Mouse (Mus musculus) MEL (cell line): ENCODE results near the gene Pla1a. TPM values are rescaled to one million over a fixed set of nuclear protein-coding genes. Genes with fewer than 3 reads are reported as not detected.

Experiments
- CHD1 ChIP-seq: IDR thresholded peaks from 2 replicates; pipeline ENCODE4 v1.6.1; 2012; ENCODE audit warnings: low read depth, mild to moderate bottlenecking, inconsistent platforms, low read length, improper control_type of control experiment
- KAT2A ChIP-seq: conservative IDR thresholded peaks from 2 replicates; pipeline ENCODE4 v1.6.1; 2012; ENCODE audit warnings: low read depth, low read length, improper control_type of control experiment, inconsistent platforms
- MAZ ChIP-seq: IDR thresholded peaks from 2 replicates; pipeline ENCODE4 v1.6.1; 2012; ENCODE audit warnings: low read depth, mild to moderate bottlenecking, inconsistent platforms, low read length, improper control_type of control experiment
- MEF2A ChIP-seq: IDR thresholded peaks from 2 replicates; pipeline ENCODE4 v1.6.1; 2014; ENCODE audit warnings: low read depth, mild to moderate bottlenecking, inconsistent platforms, low read length, improper control_type of control experiment; ENCODE audit not compliant: poor library complexity, insufficient replicate concordance, severe bottlenecking; ENCODE audit errors: extremely low read depth
- MYB ChIP-seq: IDR thresholded peaks from 2 replicates; pipeline ENCODE4 v1.6.1; 2011; ENCODE audit warnings: mild to moderate bottlenecking, low read depth, low read length, improper control_type of control experiment
- NELFE ChIP-seq: IDR thresholded peaks from 2 replicates; pipeline ENCODE4 v1.6.1; 2011; ENCODE audit warnings: low read depth, low read length, improper control_type of control experiment
- NRF1 ChIP-seq: IDR thresholded peaks from 2 replicates; pipeline ENCODE4 v1.6.1; 2014; ENCODE audit warnings: low read depth, mild to moderate bottlenecking, inconsistent platforms, low read length, improper control_type of control experiment, moderate library complexity; ENCODE audit not compliant: poor library complexity, insufficient read depth, severe bottlenecking
- RAD21 ChIP-seq: IDR thresholded peaks from 2 replicates; pipeline ENCODE4 v1.6.1; 2011; ENCODE audit warnings: mild to moderate bottlenecking, low read depth, low read length, improper control_type of control experiment
- USF1 ChIP-seq: IDR thresholded peaks from 2 replicates; pipeline ENCODE4 v1.6.1; 2014; ENCODE audit warnings: low read depth, mild to moderate bottlenecking, inconsistent platforms, low read length, improper control_type of control experiment, moderate library complexity
- ZC3H11A ChIP-seq: IDR thresholded peaks from 2 replicates; pipeline ENCODE4 v1.6.1; 2012; ENCODE audit warnings: low read depth, mild to moderate bottlenecking, inconsistent platforms, low read length, improper control_type of control experiment
- ZMIZ1 ChIP-seq: IDR thresholded peaks from 2 replicates; pipeline ENCODE4 v1.6.1; 2012; ENCODE audit warnings: low read depth, mild to moderate bottlenecking, inconsistent platforms, low read length, improper control_type of control experiment, moderate library complexity
- polyA plus RNA-seq, 2 experiments: library from polyadenylated mRNA; stranded (reverse) in 1 of 2; unstranded in 1 of 2; fragments of >175 nt in 1 of 2; fragments of >200 nt in 1 of 2; gene quantifications; 2 replicates each; pipeline versions ENCODE4 v1.2.1 to v1.2.4; 2012; ENCODE audit warnings: low replicate concordance in 2 of 2, low read depth in 1 of 2; ENCODE audit not compliant: insufficient read length in 2 of 2, insufficient read depth in 1 of 2, missing spikeins in 1 of 2
- total RNA-seq: library from RNA; depleted of rRNA; stranded (reverse); fragments of 300-350 nt; gene quantifications from 2 replicates; pipeline ENCODE4 v1.2.3, GENCODE M21; 2012; rRNA removed

Pla1a gene
- total and polyA plus RNA-seq, 3 experiments, result 0.04 TPM; not detected in 2

GRCm38 (mm10) chr16:38346529-38347325 lies 86.2 kb downstream of the Pla1a start, which contains the start of the genes Cox17 and Gm21987 (continued):
- TF ChIP-seq ZC3H11A (no peak), KAT2A (peak; percentile 56; the same call in 1 of the 2 replicates), CHD1 (no peak), NELFE (peak; percentile 95), ZMIZ1 (no peak), RAD21 (no peak), MAZ (no peak), NRF1 (peak; percentile 85), MYB (no peak), USF1 (no peak), MEF2A (no peak)
- TF ChIP-seq, all 39 proteins: peak for 14

Other genes starting within 250 kb of the Pla1a start
- gene Nr1i2, start 138.3 kb downstream of the Pla1a start, total RNA-seq, result not detected in 2 replicates
- gene Nr1i2, start 138.3 kb downstream of the Pla1a start, polyA plus RNA-seq, result not detected
- gene Maats1, start 91.0 kb downstream of the Pla1a start, total RNA-seq, result 0.10 TPM in 1 of 2 replicates, not detected in the other
- gene Maats1, start 91.0 kb downstream of the Pla1a start, polyA plus RNA-seq, result under 1 TPM in 1 of 2 experiments, not detected in 1; 0.03 TPM
- gene Cox17, start 86.2 kb downstream of the Pla1a start, total RNA-seq, result 293 and 295 TPM in 2 replicates
- gene Cox17, start 86.2 kb downstream of the Pla1a start, polyA plus RNA-seq, result 100 to 1,000 TPM in 1 of 2 experiments, not detected in 1; 269 TPM
- not detected in 2 replicates for gene Gm21987, start 86.1 kb downstream of the Pla1a start, total RNA-seq
- gene Gm21987, start 86.1 kb downstream of the Pla1a start, polyA plus RNA-seq, result not detected
- gene Popdc2, start 70.9 kb downstream of the Pla1a start, total RNA-seq, result 15.2 and 17.5 TPM in 2 replicates
- 10 to 100 TPM in 1 of 2 experiments, not detected in 1; 45.4 TPM for gene Popdc2, start 70.9 kb downstream of the Pla1a start, polyA plus RNA-seq
- gene Adprh, start 19.6 kb upstream of the Pla1a start, total RNA-seq, result 20.1 and 24.8 TPM in 2 replicates
- gene Adprh, start 19.6 kb upstream of the Pla1a start, polyA plus RNA-seq, result 10 to 100 TPM in 1 of 2 experiments, not detected in 1; 86.7 TPM
- gene Cd80, start 22.4 kb upstream of the Pla1a start, total RNA-seq, result 0.04 and 0.07 TPM in 2 replicates
- gene Cd80, start 22.4 kb upstream of the Pla1a start, polyA plus RNA-seq, result under 1 TPM in 1 of 2 experiments, not detected in 1; 0.38 TPM
- gene Timmdc1, start 89.5 kb upstream of the Pla1a start, total RNA-seq, result 36.4 and 38.0 TPM in 2 replicates
- 10 to 100 TPM in 1 of 2 experiments, not detected in 1; 40.4 TPM for gene Timmdc1, start 89.5 kb upstream of the Pla1a start, polyA plus RNA-seq
- 17.7 and 17.9 TPM in 2 replicates for gene Poglut1, start 117.1 kb upstream of the Pla1a start, total RNA-seq
- 10 to 100 TPM in 1 of 2 experiments, not detected in 1; 28.6 TPM for gene Poglut1, start 117.1 kb upstream of the Pla1a start, polyA plus RNA-seq
- gene Tmem39a, start 125.6 kb upstream of the Pla1a start, total RNA-seq, result 34.2 and 38.1 TPM in 2 replicates
- gene Tmem39a, start 125.6 kb upstream of the Pla1a start, polyA plus RNA-seq, result 100 to 1,000 TPM; 116 to 352 TPM